Mouse (Mus musculus) embryo, embryonic 10.5 days (tissue): ENCODE measurements at regions not wholly inside any gene's neighbourhood (a gene's known extent, or its start where the extent isn't known, plus 50 kb on each side); places are given as distances from the start of the nearest gene placed in this dataset.
A peak's percentile ranks its signal among the peaks of the same experiment; 100 is the strongest.

Experiments
- DNase-seq: peaks from one replicate; pipeline ENCODE4 v3.0.0-alpha.2; 2015; ENCODE audit warnings: low spot score

- DNase-seq: peak; percentile 55
These were observed 210.6 kb downstream of the Xxylt1 start for GRCm38 (mm10) chr16:30870676-30871075.

- DNase-seq: no peak
These were observed 209.1 kb downstream of the Xxylt1 start for GRCm38 (mm10) chr16:30872147-30872546.

- DNase-seq: peak; percentile 63
These were observed 207.6 kb downstream of the Xxylt1 start for GRCm38 (mm10) chr16:30873493-30874211.

GRCm38 (mm10) chr16:30875235-30875829, 205.9 kb downstream of the Xxylt1 start:
- peak; percentile 21 for DNase-seq

GRCm38 (mm10) chr16:30878821-30879220, 202.4 kb downstream of the Xxylt1 start:
- no peak for DNase-seq

- no peak for DNase-seq
These were observed 201.4 kb downstream of the Xxylt1 start for GRCm38 (mm10) chr16:30879878-30880277.

GRCm38 (mm10) chr16:30880682-30881081, 200.6 kb downstream of the Xxylt1 start:
- no peak for DNase-seq

GRCm38 (mm10) chr16:30881186-30881585, 200.0 kb downstream of the Xxylt1 start:
- DNase-seq: no peak

- no peak for DNase-seq
These were observed 197.6 kb downstream of the Xxylt1 start for GRCm38 (mm10) chr16:30883490-30884188.

- no peak for DNase-seq
These were observed 197.1 kb downstream of the Xxylt1 start for GRCm38 (mm10) chr16:30884189-30884551.

GRCm38 (mm10) chr16:30886982-30887381, 194.2 kb downstream of the Xxylt1 start:
- peak; percentile 21 for DNase-seq

- DNase-seq: no peak
These were observed 193.7 kb downstream of the Xxylt1 start for GRCm38 (mm10) chr16:30887536-30887935.

- no peak for DNase-seq
These were observed 192.5 kb downstream of the Xxylt1 start for GRCm38 (mm10) chr16:30888556-30889323.

- DNase-seq: no peak
These were observed 188.6 kb downstream of the Xxylt1 start for GRCm38 (mm10) chr16:30892606-30893005.

- no peak for DNase-seq
These were observed 187.1 kb downstream of the Xxylt1 start for GRCm38 (mm10) chr16:30894086-30894485.

GRCm38 (mm10) chr16:30895021-30895420, 186.2 kb downstream of the Xxylt1 start:
- no peak for DNase-seq

GRCm38 (mm10) chr16:30897371-30897770, 183.9 kb downstream of the Xxylt1 start:
- no peak for DNase-seq

- no peak for DNase-seq
These were observed 181.1 kb downstream of the Xxylt1 start for GRCm38 (mm10) chr16:30900121-30900520.

GRCm38 (mm10) chr16:30901309-30901708, 179.9 kb downstream of the Xxylt1 start:
- DNase-seq: no peak
